Mouse (Mus musculus) olfactory bulb, adult 2 months (tissue): ENCODE measurements at regions not wholly inside any gene's neighbourhood (a gene's known extent, or its start where the extent isn't known, plus 50 kb on each side); places are given as distances from the start of the nearest gene placed in this dataset.

ENCODE experiments used
- H3K27ac ChIP-seq: fragments of 200-500 bp; 2 replicates; pipeline ENCODE4 v1.5.1; 2012; ENCODE audit warnings: low read depth, low read length; ENCODE audit not compliant: insufficient read depth
- H3K4me1 ChIP-seq: fragments of 200-500 bp; 2 replicates; pipeline ENCODE4 v1.6.1; 2012; ENCODE audit warnings: low read length; ENCODE audit not compliant: control insufficient read depth, insufficient read depth
- H3K4me3 ChIP-seq: fragments of 200-500 bp; 2 replicates; pipeline ENCODE4 v1.5.1; 2012; ENCODE audit warnings: mild to moderate bottlenecking, low read depth, low read length, moderate library complexity; ENCODE audit not compliant: insufficient read depth
- CTCF ChIP-seq: fragments of 200-500 bp; IDR thresholded peaks from 2 replicates; pipeline ENCODE4 v1.5.1; 2012; ENCODE audit warnings: low read depth, mild to moderate bottlenecking, low read length, moderate library complexity; ENCODE audit not compliant: insufficient read depth
- POLR2A ChIP-seq: fragments of 200-500 bp; IDR thresholded peaks from 2 replicates; pipeline ENCODE4 v1.6.1; 2012; ENCODE audit warnings: mild to moderate bottlenecking, low read depth, low read length, moderate library complexity; ENCODE audit not compliant: insufficient read depth
- WGBS: fragments of 180-500 bp; shearing (Covaris S2); methylation state at CpG from one replicate; pipeline ENCODE4 v1.1.7; 2018; 5-methylcytosine and 5-hydroxymethylcytosine counted together

DNA sequence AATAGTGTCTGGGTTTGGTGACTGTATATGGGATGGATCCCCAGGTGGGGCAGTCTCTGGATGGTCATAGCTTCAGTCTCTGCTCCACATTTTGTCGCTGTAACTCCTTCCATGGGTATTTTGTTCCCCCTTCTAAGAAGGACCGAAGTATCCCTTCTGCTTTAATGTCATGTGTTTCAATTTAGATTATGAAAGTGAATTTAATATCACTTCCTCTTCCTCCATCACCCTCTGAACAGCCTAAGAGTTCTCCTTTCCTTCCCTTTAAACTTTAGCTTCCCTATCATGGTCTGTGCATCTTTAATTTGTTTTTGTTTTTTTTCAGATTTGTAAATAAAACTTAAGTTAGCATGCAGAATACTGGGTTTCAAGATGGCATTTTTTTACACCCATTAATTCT is 211.0 kb upstream of the Phyhipl start:
- H3K4me1 ChIP-seq = 0 out of 2 replicates have a peak, but pooled peaks cover 2% of the 10 kb centered on the region
- H3K27ac ChIP-seq = no peak overlapping the region
- WGBS = 83% methylated on average over 2 of the region's 2 CpGs
- no peak for TF ChIP-seq CTCF
- no peak for TF ChIP-seq POLR2A
- no peak overlapping the region for H3K4me3 ChIP-seq

DNA sequence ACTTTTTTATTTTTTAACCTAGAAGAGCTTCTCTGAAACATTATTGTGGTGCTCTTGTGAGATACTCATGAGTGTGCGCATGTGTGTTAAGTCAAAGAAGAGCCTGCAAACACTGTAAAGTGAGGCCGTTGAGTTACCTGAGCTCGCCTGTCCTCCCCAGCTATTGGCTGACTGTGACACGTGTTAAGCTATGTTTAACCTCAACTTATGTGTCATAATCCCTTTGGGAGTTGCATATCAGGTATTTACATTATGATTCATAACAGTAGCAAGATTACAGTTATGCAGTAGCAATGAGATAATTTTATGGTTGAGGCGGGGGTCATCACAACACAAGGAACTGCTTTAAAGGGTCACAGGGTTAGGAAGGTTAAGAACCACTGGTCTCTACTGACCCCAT is 208.9 kb upstream of the Phyhipl start:
- 97% methylated on average over 5 of the region's 5 CpGs for WGBS
- Histone ChIP-seq H3K27ac (no peak overlapping the region), H3K4me3 (no peak overlapping the region), H3K4me1 (0 out of 2 replicates have a peak, but pooled peaks cover 7% of the 10 kb centered on the region)
- TF ChIP-seq POLR2A (no peak), CTCF (no peak)

DNA sequence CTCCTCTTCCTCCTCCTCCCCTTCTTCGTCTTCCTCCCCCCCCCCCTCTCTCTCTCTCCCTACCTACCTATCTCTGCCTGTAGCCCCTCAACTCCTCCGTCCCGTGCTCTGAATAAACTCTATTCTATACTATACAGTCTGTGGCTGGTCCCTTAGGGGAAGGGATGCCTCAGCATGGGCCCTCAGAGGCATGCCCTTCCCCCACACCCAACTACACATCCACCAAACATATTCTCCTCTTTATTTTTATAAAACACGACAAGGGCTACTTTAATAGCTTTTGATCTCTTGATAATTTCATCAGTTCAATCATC is 206.2 kb upstream of the Phyhipl start:
- TF ChIP-seq POLR2A (no peak), CTCF (no peak)
- Histone ChIP-seq H3K4me3 (no peak overlapping the region), H3K27ac (no peak overlapping the region), H3K4me1 (0 out of 2 replicates have a peak, but pooled peaks cover 7% of the 10 kb centered on the region)
- 59% methylated on average over 4 of the region's 4 CpGs for WGBS

DNA sequence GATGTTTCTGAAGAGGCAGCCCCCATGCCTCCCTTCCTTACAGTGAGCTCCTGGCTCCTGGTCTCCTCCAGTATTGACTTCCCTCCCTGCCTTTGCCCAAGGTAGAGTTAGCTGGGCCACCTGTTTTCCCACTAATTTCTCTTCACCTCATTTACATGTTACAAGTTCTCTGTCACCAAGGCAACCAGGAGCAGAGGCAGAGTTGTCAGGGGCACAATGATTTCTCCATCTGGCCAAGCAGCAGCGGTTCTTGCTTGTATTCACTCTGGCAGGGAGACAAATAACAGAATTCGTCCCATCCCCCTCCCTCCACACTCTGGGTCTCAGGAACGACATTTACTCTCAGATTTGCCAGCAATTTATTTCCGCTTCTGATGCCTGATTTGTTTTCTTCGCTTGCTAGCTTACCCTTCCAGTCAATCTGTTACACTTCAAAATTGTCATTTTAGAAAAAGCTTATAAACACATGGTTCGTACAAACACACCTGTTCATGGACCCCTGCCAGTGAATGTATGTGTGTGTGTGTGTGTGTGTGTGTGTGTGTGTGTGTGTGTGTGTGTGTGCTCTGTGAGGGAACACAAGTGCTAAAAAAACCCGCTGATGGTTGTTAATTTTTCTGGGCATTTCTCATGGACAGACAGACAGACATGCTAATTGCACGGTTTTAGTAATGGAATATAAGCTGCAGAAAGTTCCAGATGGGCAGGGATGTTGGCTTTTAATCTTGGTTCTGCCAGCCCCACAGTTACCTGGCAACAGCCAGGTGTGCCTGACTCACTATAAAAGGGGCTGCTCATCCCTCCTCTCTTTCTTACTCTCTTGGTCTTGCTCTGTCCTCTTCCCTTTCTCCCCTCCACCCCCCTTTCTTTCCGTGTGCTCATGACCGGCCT is 205.6 kb upstream of the Phyhipl start:
- Histone ChIP-seq H3K27ac (no peak overlapping the region), H3K4me3 (no peak overlapping the region), H3K4me1 (0 out of 2 replicates have a peak, but pooled peaks cover 7% of the 10 kb centered on the region)
- TF ChIP-seq POLR2A = no peak
- no peak for TF ChIP-seq CTCF
- WGBS = 33% methylated on average over 10 of the region's 10 CpGs

DNA sequence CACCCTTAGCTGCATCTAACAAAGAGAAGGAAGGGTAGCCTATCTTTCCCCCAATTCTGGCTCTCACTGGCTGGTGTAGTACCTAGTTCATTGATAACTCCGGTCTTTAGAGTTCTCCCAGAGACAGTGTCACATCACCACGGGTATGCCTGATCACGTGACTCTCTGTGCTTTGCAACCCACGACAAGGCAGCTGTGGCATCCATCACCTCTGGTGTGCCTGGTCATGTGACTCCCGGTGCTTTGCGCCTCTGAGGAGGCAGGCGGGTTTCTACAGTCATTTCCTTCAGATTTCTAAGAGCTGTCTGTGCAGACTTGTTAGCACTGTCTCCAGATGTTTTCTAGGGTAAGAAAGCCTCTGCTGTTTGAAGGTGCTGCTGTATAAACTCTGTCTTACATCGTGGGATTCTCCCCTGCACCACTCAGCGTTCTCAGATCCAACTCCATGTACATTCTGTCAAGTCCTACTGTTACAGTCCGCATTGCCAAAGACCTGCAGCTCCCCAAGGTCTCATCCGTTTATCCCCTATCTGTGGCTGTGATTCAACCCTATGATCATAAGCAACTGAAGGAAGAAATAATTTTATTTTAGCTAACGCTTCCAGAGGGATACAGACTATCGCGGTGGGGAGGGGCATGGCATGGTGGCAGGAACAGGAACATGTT is 201.5 kb upstream of the Phyhipl start:
- H3K27ac ChIP-seq = no peak overlapping the region
- TF ChIP-seq POLR2A = no peak
- H3K4me3 ChIP-seq = no peak overlapping the region
- 0 out of 2 replicates have a peak, but pooled peaks cover 7% of the 10 kb centered on the region for H3K4me1 ChIP-seq
- 61% methylated on average over 14 of the region's 14 CpGs for WGBS

DNA sequence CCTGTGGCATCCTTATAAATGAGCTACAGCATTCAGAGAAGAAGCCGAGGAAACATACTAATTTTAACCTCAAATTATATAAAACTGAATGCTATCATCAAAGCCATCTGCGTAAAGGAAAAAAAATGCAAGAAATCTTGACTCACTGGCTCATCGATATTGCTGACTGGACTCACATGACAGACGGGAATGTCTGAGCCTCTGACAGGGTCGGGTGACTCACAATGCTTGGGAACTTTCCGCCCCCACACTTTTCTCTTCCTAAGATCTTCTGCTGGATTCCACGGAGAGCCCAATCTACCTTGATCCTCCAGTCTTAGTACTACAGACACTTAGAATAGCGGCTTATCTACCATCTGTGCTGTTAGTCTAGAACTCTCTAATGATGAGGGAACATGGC is 200.2 kb upstream of the Phyhipl start:
- H3K4me1 ChIP-seq = 0 out of 2 replicates have a peak, but pooled peaks cover 1% of the 10 kb centered on the region
- no peak overlapping the region for H3K4me3 ChIP-seq
- no peak for TF ChIP-seq CTCF
- no peak for TF ChIP-seq POLR2A
- H3K27ac ChIP-seq = no peak overlapping the region
- 71% methylated on average over 8 of the region's 8 CpGs for WGBS

DNA sequence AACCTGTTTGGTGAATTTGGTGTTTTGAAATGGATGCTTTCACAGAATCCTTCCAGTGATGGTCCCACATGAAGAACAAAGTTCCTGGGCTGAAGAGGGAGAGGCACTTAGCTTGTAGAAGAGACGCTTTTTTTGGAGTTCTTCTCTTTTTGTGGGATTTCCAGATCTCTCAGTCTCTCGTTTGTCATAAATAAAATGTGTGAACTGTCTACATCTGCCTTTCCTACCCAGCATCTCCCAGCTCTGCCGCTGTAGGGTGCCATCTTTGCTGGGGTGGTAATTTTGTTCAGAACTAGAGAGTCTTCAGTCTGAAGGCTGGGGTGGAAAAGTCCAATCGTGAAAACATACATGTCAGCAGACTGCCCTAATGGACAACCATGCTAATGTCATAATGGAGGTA is 197.8 kb upstream of the Phyhipl start:
- H3K4me1 ChIP-seq = no peaks in the 10 kb centered on the region
- TF ChIP-seq CTCF (no peak), POLR2A (no peak)
- H3K4me3 ChIP-seq = no peak overlapping the region
- no peak overlapping the region for H3K27ac ChIP-seq
- 85% methylated on average over 4 of the region's 4 CpGs for WGBS

DNA sequence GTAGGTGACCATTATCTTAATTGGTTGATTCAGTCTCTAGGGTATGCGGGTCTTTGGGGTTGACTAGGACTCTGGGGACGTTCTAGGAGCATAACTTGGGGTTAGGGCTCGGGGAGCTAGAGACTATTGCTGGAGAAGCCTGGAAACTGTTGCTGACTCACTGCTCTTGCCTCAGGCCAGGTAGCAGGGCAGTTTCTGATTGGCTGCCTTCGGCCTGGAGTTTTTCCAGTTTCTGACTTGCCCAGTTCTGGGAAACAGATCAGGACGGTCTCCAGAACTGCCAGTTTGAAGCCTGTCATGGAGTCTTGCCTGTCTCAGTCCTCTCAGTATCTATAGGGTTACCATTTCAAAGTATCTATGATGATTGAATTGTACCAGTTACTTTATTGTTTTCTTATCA is 192.4 kb upstream of the Phyhipl start:
- WGBS = 91% methylated on average over 5 of the region's 5 CpGs
- Histone ChIP-seq H3K4me1 (no peaks in the 10 kb centered on the region), H3K27ac (no peak overlapping the region), H3K4me3 (no peak overlapping the region)
- TF ChIP-seq POLR2A (no peak), CTCF (no peak)

DNA sequence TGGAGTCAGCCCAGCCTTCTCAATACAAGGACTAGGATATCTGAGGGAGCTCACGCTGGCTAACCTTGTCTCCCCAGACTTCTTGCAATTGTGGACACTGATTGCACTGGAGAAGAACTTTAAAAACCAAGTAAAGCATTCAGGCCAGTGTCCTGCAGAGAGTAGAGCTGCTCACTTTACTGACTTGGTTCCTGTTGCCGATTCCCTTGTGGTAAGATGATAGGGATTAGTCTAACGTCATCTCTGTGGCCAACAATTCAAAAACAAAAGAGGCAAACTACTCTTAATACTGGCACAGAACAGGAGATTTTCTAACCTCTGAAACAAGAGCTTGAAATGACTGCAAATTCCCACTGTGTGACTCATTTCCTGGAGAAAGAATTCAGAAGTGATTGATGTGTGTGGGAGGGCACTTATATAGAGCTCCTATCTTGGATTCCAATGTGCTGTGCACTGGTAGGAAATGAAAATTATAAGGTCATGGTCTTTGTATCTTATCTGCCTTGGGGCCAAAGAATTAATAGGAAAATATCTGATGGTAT is 191.6 kb upstream of the Phyhipl start:
- WGBS = 51% methylated on average over 3 of the region's 3 CpGs
- no peak overlapping the region for H3K4me3 ChIP-seq
- no peak overlapping the region for H3K27ac ChIP-seq
- H3K4me1 ChIP-seq = no peaks in the 10 kb centered on the region
- TF ChIP-seq CTCF (no peak), POLR2A (no peak)
